Mouse (Mus musculus): ENCODE measurements around the gene Arhgap22. TPM values are rescaled to one million over a fixed set of nuclear protein-coding genes. Genes with fewer than 3 reads are reported as not detected.

Arhgap22 gene
- polyA plus RNA-seq, 1 experiment from 2014 or later, result 4.5 TPM

- no peak overlapping the region for H3K4me2 ChIP-seq
- no peak overlapping the region for H3K27ac ChIP-seq (ENCODE audit: low read depth, low read length)
- H3K36me3 ChIP-seq (ENCODE audit: control insufficient read depth, insufficient read depth, low read length), result no peaks in the 10 kb centered on the region
- no peak overlapping the region for H3K4me3 ChIP-seq (ENCODE audit: low read depth, low read length)
- H3K9ac ChIP-seq (ENCODE audit: low read depth, low read length), result no peak overlapping the region
- H3K4me1 ChIP-seq (ENCODE audit: control insufficient read depth, insufficient read depth, low read length), result no peaks in the 10 kb centered on the region
- no peaks in the 10 kb centered on the region for H3K9me3 ChIP-seq (replicated peaks; ENCODE audit: control insufficient read depth, low read length)
- no peak for ATAC-seq (replicated peaks; ENCODE audit: insufficient number of reproducible peaks, low FRiP score, low TSS enrichment)
- WGBS (ENCODE audit: insufficient replicate concordance), result 21% methylated on average over 5 of the region's 5 CpGs
- H3K27me3 ChIP-seq (ENCODE audit: control insufficient read depth, insufficient read depth, low read length), result 0 out of 2 replicates have a peak, but pooled peaks cover 7% of the 10 kb centered on the region
Measured at GRCm38 (mm10) chr14:33208331-33208730, 5.5 kb upstream of the Arhgap22 start.

- Histone ChIP-seq H3K9me3 (replicated peaks; ENCODE audit: control insufficient read depth, low read length) (no peaks in the 10 kb centered on the region), H3K4me3 (ENCODE audit: low read depth, low read length) (no peak overlapping the region), H3K27me3 (ENCODE audit: control insufficient read depth, insufficient read depth, low read length) (peaks cover 16% of the 10 kb centered on the region), H3K36me3 (ENCODE audit: control insufficient read depth, insufficient read depth, low read length) (no peaks in the 10 kb centered on the region), H3K4me1 (ENCODE audit: control insufficient read depth, insufficient read depth, low read length) (peaks cover 9% of the 10 kb centered on the region), H3K4me2 (no peak overlapping the region), H3K27ac (ENCODE audit: low read depth, low read length) (no peak overlapping the region), H3K9ac (ENCODE audit: low read depth, low read length) (no peak overlapping the region)
- WGBS (ENCODE audit: insufficient replicate concordance), result 75% methylated on average over 8 of the region's 8 CpGs
- ATAC-seq (replicated peaks; ENCODE audit: insufficient number of reproducible peaks, low FRiP score, low TSS enrichment), result no peak
Measured at GRCm38 (mm10) chr14:33210806-33211205, 3.0 kb upstream of the Arhgap22 start.

- ATAC-seq (replicated peaks; ENCODE audit: insufficient number of reproducible peaks, low FRiP score, low TSS enrichment), result no peak
- peaks cover 9% of the 10 kb centered on the region for H3K4me1 ChIP-seq (ENCODE audit: control insufficient read depth, insufficient read depth, low read length)
- no peaks in the 10 kb centered on the region for H3K36me3 ChIP-seq (ENCODE audit: control insufficient read depth, insufficient read depth, low read length)
- H3K4me2 ChIP-seq, result no peak overlapping the region
- H3K4me3 ChIP-seq (ENCODE audit: low read depth, low read length), result no peak overlapping the region
- H3K9ac ChIP-seq (ENCODE audit: low read depth, low read length), result no peak overlapping the region
- H3K9me3 ChIP-seq (replicated peaks; ENCODE audit: control insufficient read depth, low read length), result no peaks in the 10 kb centered on the region
- H3K27me3 ChIP-seq (ENCODE audit: control insufficient read depth, insufficient read depth, low read length), result peaks cover 26% of the 10 kb centered on the region
- no peak overlapping the region for H3K27ac ChIP-seq (ENCODE audit: low read depth, low read length)
- WGBS (ENCODE audit: insufficient replicate concordance), result 56% methylated on average over 5 of the region's 5 CpGs
Measured at GRCm38 (mm10) chr14:33212271-33212957, 1.4 kb upstream of the Arhgap22 start.

GRCm38 (mm10) chr14:33212958-33213309, 892 bp upstream of the Arhgap22 start:
- Histone ChIP-seq H3K9ac (ENCODE audit: low read depth, low read length) (no peak overlapping the region), H3K4me2 (no peak overlapping the region), H3K36me3 (ENCODE audit: control insufficient read depth, insufficient read depth, low read length) (no peaks in the 10 kb centered on the region), H3K27ac (ENCODE audit: low read depth, low read length) (no peak overlapping the region), H3K4me1 (ENCODE audit: control insufficient read depth, insufficient read depth, low read length) (peaks cover 9% of the 10 kb centered on the region), H3K27me3 (ENCODE audit: control insufficient read depth, insufficient read depth, low read length) (peaks cover 23% of the 10 kb centered on the region), H3K9me3 (replicated peaks; ENCODE audit: control insufficient read depth, low read length) (no peaks in the 10 kb centered on the region), H3K4me3 (ENCODE audit: low read depth, low read length) (no peak overlapping the region)
- 83% methylated on average over 12 of the region's 12 CpGs for WGBS (ENCODE audit: insufficient replicate concordance)
- ATAC-seq (replicated peaks; ENCODE audit: insufficient number of reproducible peaks, low FRiP score, low TSS enrichment), result no peak

GRCm38 (mm10) chr14:33214767-33215128, 922 bp downstream of the Arhgap22 start:
- ATAC-seq (replicated peaks; ENCODE audit: insufficient number of reproducible peaks, low FRiP score, low TSS enrichment), result no peak
- Histone ChIP-seq H3K4me2 (no peak overlapping the region), H3K9me3 (replicated peaks; ENCODE audit: control insufficient read depth, low read length) (no peaks in the 10 kb centered on the region), H3K9ac (ENCODE audit: low read depth, low read length) (no peak overlapping the region), H3K27me3 (ENCODE audit: control insufficient read depth, insufficient read depth, low read length) (peaks cover 21% of the 10 kb centered on the region), H3K4me1 (ENCODE audit: control insufficient read depth, insufficient read depth, low read length) (peaks cover 9% of the 10 kb centered on the region), H3K4me3 (ENCODE audit: low read depth, low read length) (no peak overlapping the region), H3K27ac (ENCODE audit: low read depth, low read length) (no peak overlapping the region), H3K36me3 (ENCODE audit: control insufficient read depth, insufficient read depth, low read length) (no peaks in the 10 kb centered on the region)
- 23% methylated on average over 4 of the region's 4 CpGs for WGBS (ENCODE audit: insufficient replicate concordance)

- Histone ChIP-seq H3K4me3 (ENCODE audit: low read depth, low read length) (no peak overlapping the region), H3K9me3 (replicated peaks; ENCODE audit: control insufficient read depth, low read length) (no peaks in the 10 kb centered on the region), H3K4me2 (no peak overlapping the region), H3K36me3 (ENCODE audit: control insufficient read depth, insufficient read depth, low read length) (no peaks in the 10 kb centered on the region), H3K27ac (ENCODE audit: low read depth, low read length) (no peak overlapping the region), H3K4me1 (ENCODE audit: control insufficient read depth, insufficient read depth, low read length) (peaks cover 9% of the 10 kb centered on the region), H3K9ac (ENCODE audit: low read depth, low read length) (no peak overlapping the region), H3K27me3 (ENCODE audit: control insufficient read depth, insufficient read depth, low read length) (peaks cover 21% of the 10 kb centered on the region)
- 68% methylated on average over 1 of the region's 1 CpGs for WGBS (ENCODE audit: insufficient replicate concordance)
- ATAC-seq (replicated peaks; ENCODE audit: insufficient number of reproducible peaks, low FRiP score, low TSS enrichment), result no peak
Measured at GRCm38 (mm10) chr14:33215163-33215562, 1.3 kb downstream of the Arhgap22 start.

- no peak for ATAC-seq (replicated peaks; ENCODE audit: insufficient number of reproducible peaks, low FRiP score, low TSS enrichment)
- Histone ChIP-seq H3K4me1 (ENCODE audit: control insufficient read depth, insufficient read depth, low read length) (peaks cover 9% of the 10 kb centered on the region), H3K9me3 (replicated peaks; ENCODE audit: control insufficient read depth, low read length) (no peaks in the 10 kb centered on the region), H3K9ac (ENCODE audit: low read depth, low read length) (no peak overlapping the region), H3K4me3 (ENCODE audit: low read depth, low read length) (no peak overlapping the region), H3K4me2 (no peak overlapping the region), H3K27me3 (ENCODE audit: control insufficient read depth, insufficient read depth, low read length) (peaks cover 21% of the 10 kb centered on the region), H3K36me3 (ENCODE audit: control insufficient read depth, insufficient read depth, low read length) (no peaks in the 10 kb centered on the region), H3K27ac (ENCODE audit: low read depth, low read length) (no peak overlapping the region)
- WGBS (ENCODE audit: insufficient replicate concordance), result 81% methylated on average over 19 of the region's 19 CpGs
Measured at GRCm38 (mm10) chr14:33216343-33217208, 2.8 kb downstream of the Arhgap22 start.

- H3K4me3 ChIP-seq (ENCODE audit: low read depth, low read length), result no peak overlapping the region
- peaks cover 8% of the 10 kb centered on the region; the same call in 1 of the 2 replicates for H3K4me1 ChIP-seq (ENCODE audit: control insufficient read depth, insufficient read depth, low read length)
- ATAC-seq (replicated peaks; ENCODE audit: insufficient number of reproducible peaks, low FRiP score, low TSS enrichment), result no peak
- H3K27me3 ChIP-seq (ENCODE audit: control insufficient read depth, insufficient read depth, low read length), result no peaks in the 10 kb centered on the region
- 81% methylated on average over 4 of the region's 4 CpGs for WGBS (ENCODE audit: insufficient replicate concordance)
- no peak overlapping the region for H3K27ac ChIP-seq (ENCODE audit: low read depth, low read length)
- no peaks in the 10 kb centered on the region for H3K36me3 ChIP-seq (ENCODE audit: control insufficient read depth, insufficient read depth, low read length)
- no peaks in the 10 kb centered on the region for H3K9me3 ChIP-seq (replicated peaks; ENCODE audit: control insufficient read depth, low read length)
- no peak overlapping the region for H3K9ac ChIP-seq (ENCODE audit: low read depth, low read length)
- no peak overlapping the region for H3K4me2 ChIP-seq
Measured at GRCm38 (mm10) chr14:33225235-33225634, 11.4 kb downstream of the Arhgap22 start.
